Mouse (Mus musculus) megakaryocyte, embryonic 14.5 days (primary cell): ENCODE data around the gene Batf2.

Source experiments
- FLI1 ChIP-seq: IDR thresholded peaks from 2 replicates; pipeline ENCODE4 v1.6.1; 2012; ENCODE audit warnings: low read length, inconsistent platforms, mixed read lengths
- GATA1 ChIP-seq: IDR thresholded peaks from 3 replicates; pipeline ENCODE4 v1.6.1; 2012; ENCODE audit warnings: mixed read lengths, low read length, inconsistent platforms, borderline replicate concordance

- TF ChIP-seq GATA1, result no peak
- TF ChIP-seq FLI1, result no peak
These were observed 75.4 kb downstream of the Batf2 start for GRCm38 (mm10) chr19:6216046-6216705.
